Mouse (Mus musculus) adrenal gland, adult 18-20 months (tissue): ENCODE measurements around the gene Hist1h2ah. TPM values are rescaled to one million over a fixed set of nuclear protein-coding genes. Genes with fewer than 3 reads are reported as not detected.

Source experiments
- DNase-seq, 2 experiments: peaks; one replicate each; pipeline ENCODE4 v3.0.0; 2021 to 2022; ENCODE audit warnings: low spot score in 2 of 2
- total RNA-seq, 2 experiments: library from RNA; stranded (reverse); gene quantifications; 1 replicate in 1 of 2; 2 replicates in 1 of 2; pipeline ENCODE4 v1.2.3; 2021

Gene Hist1h2ah
- total RNA-seq, 2 experiments from 2014 or later = 16.5 TPM; not detected in 1

DNA sequence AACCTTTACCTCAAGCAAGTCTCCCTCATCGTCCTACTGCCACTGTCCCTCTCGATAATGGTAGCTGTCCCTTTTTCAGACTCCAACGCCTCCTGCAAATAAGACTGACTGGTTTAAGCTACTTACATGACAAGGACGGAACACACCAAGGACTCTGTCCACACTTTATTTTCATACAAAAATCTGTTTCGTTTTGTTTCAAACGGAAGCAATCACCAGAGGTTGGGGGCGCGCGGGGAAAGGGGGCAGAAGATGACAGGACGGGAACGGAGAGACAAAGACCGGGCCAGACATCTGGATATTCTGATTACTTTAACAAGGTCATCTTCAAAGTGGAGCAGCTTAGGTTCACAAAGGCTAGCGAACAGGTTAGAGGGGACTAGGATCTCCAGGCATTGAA lies 21.7 kb downstream of the Hist1h2ah start:
- no peak for DNase-seq

DNA sequence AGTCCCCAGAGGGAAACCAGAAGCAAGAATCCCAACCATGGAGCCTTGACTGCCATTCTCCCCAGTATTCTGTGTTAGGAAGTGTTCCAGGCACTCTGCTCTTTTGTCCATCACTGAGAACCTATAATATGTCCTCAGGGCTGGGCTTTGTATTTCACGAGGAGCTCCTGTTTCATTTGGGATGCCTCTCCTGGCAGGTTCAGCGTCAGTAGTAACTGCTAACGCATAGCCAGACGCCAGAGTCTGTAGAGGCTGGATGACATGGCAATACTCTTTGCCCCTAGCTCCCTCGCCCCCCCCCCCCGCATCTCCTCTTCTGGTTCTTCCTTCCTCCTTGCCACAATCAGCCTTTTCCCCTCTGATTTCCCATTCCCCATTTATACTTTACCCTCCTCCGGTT lies 25.7 kb downstream of the Hist1h2ah start, which contains the start of gene Prss16:
TSS of gene Prss16 (minus strand) at position 101 of the 400 bp plus-strand sequence.
- no peak for DNase-seq

DNA sequence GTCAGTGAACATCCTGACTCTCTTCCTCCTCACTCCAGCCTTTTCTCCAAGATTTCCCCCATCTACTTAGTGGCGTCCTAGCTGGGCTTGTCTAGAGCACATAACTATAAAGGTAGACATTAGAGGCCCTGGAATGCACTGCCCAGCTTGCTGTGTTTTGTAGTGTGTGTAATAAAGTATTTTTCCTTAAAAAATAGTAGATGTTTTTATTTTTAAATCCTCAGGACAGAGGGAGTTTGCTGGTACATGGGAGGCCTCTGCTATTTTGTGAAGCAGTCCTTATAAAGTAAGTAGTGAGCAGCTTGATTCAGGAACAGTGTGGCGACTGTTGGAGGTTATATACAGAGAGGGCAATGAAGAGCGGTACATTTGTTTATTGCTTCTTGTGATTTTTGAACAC lies 26.7 kb downstream of the Hist1h2ah start:
- no peak for DNase-seq

- DNase-seq = no peak
Measured at GRCm38 (mm10) chr13:22007872-22008271, 27.5 kb downstream of the Hist1h2ah start.

- DNase-seq = no peak
Measured at GRCm38 (mm10) chr13:22007121-22007510, 28.3 kb downstream of the Hist1h2ah start.

GRCm38 (mm10) chr13:22006334-22007120 lies 28.8 kb downstream of the Hist1h2ah start:
- DNase-seq = peak in 1 of 2 experiments; percentile 46

DNA sequence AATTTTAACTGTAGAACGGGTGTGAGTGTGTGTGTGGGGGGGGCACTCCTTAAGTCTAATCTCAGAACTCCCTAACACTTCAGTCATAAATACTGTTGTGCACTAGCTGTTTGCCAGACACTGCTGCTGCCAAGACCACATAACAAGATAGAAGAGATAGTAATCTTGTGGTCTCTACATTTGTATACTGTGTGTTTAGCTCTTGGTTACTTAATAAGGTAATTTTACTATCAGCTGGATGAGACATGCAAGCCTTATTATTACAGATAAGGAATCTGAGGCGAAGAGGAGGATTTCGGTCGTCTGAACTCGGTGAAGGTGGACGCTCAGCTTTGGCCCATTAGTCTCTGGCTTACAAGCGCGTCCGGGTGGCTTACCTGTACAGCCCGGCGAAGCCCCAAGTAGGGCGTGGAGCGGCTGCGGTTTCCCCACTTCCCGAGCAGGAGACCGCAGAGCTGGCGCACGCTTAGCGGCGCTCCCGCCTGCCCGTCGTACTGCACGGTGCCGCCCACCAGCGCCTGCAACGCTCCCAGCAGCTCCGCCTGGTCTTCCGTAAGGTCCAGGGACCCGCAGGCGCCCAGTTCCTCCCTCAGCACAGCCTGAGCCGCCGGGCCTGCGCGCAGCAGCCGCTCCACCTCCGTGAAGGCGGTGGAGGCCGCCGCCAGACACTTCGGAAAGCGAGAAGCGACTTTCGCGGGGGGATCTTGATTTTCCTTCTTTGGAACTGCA lies 29.6 kb downstream of the Hist1h2ah start:
- DNase-seq = no peak

DNA sequence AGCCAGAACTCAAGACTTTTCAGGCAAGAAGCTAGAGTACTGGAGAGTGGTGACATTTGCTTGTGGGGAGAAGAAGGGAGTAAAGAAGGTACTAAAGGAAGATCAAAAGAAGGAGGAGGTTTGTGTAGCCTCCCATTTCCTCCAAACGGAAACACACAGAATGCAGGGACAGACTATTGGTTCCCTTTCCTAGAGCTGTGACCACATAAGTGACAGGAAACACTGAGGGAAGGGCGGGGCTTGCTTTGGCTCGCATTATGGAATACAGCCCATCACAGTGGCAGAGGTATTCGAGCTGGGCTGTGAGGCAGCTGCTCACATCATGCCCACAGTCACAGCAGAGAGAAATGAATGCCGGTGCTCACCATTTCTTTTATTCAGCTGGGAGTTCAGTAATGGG lies 33.5 kb downstream of the Hist1h2ah start:
- no peak for DNase-seq

DNA sequence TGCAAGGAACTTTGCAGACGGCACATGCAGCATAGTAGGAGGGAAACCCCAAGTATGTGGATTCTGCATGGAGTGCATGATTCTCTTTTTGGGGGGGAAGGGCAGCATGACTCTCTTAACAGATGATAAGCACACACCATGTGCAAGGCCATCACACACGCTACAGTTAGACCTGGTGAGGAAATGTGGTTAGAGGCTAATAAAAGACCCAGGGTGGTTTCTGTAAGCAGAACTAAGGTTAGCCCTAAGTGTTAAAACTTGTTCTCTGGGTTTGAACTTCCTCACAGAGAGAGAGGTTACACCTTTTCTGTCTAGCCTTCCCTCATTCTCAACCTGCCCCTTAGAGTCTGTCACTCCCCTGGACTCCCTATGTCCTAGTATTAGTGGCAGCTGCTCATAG lies 34.0 kb downstream of the Hist1h2ah start:
- DNase-seq = no peak

- no peak for DNase-seq
Measured at GRCm38 (mm10) chr13:21999147-21999546, 36.2 kb downstream of the Hist1h2ah start.

- no peak for DNase-seq
Measured at GRCm38 (mm10) chr13:21998412-21998811, 37.0 kb downstream of the Hist1h2ah start.

- DNase-seq = no peak
Measured at GRCm38 (mm10) chr13:21997821-21998220, 37.5 kb downstream of the Hist1h2ah start.

DNA sequence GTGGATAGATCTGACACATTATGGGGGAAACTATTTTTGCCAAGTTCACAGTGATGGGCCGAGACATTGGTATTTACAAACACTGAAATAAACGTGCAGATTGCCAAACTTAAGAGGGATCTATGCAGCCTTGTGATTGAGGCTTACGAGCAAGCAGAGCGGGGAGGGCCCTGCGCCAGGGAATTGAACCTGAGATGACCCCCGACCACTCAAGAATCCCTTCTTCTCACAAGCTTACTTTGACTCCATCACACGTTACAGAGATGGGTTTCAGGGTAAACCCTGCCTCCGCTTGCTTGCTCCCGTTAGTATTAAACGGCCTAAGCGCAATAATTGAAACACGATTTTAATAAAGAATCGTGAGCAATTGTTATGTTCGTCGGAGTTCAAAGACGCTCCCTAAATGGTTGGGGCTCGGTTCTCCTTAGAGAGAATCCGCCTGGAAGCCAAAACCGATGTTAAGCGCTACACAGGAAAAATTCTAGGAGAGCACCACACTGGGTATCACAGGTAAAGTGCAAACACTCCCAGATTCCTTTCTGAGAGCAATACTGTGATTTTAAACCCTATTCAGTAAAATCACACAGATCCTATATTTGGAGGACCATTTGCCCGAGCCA lies 38.1 kb downstream of the Hist1h2ah start:
- no peak for DNase-seq

- no peak for DNase-seq
Measured at GRCm38 (mm10) chr13:21996840-21997185, 38.6 kb downstream of the Hist1h2ah start.

DNA sequence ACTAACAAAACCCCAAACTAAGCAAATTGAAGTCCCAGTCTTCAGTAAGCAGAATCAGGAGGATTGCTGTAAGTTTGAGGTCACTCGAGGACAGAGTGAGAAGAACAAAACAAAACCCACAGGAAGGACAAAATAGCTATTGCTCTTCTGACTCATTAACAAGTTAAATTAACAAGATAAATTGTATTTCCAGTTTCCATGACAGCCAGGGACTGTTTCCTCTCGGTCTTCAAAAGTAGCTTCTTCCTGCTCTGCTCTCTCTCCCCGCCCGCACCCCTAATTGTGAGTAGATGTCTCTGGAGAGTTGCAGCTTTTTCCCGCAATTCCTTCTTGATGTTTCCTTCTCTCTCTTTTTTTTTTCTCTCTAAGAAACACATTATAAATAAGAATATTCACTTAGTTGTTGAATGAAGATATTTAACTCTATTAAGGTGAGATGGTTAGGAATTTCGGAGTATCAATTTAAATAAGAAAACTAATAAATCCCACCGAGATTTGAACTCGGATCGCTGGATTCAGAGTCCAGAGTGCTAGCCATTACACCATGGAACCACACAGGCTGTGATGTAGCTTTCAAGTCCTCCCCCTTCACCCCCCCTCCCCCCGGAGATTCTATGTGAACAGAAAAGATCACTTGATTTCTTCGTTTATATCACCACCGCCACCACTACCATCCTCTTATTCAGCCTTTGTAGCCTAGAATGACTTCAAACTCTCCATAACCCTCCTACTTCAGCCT lies 39.1 kb downstream of the Hist1h2ah start:
- DNase-seq = no peak

- DNase-seq = no peak
Measured at GRCm38 (mm10) chr13:21995331-21995914, 39.9 kb downstream of the Hist1h2ah start.

- DNase-seq = no peak
Measured at GRCm38 (mm10) chr13:21994896-21995295, 40.5 kb downstream of the Hist1h2ah start.

- no peak for DNase-seq
Measured at GRCm38 (mm10) chr13:21993957-21994738, 41.2 kb downstream of the Hist1h2ah start.

- no peak for DNase-seq
Measured at GRCm38 (mm10) chr13:21992550-21992949, 42.8 kb downstream of the Hist1h2ah start.
